Mouse (Mus musculus) neural tube, embryonic 11.5 days (tissue): ENCODE measurements at regions not wholly inside any gene's neighbourhood (a gene's known extent, or its start where the extent isn't known, plus 50 kb on each side); places are given as distances from the start of the nearest gene placed in this dataset.

ENCODE experiments used
- ATAC-seq: fragments of 200-750 bp; cut with Nextera tagmentation; 2 replicates; pipeline ENCODE4 v1.8.0; 2017; ENCODE audit warnings: moderate number of reproducible peaks, mild to moderate bottlenecking, moderate TSS enrichment, moderate library complexity; ENCODE audit not compliant: insufficient read depth, low FRiP score, low TSS enrichment
- DNase-seq: peaks from one replicate; pipeline ENCODE4 v3.0.0-alpha.2; 2015; ENCODE audit warnings: low spot score
- H3K27ac ChIP-seq: fragments of 300-500 bp; sonication (generic); 2 replicates; pipeline ENCODE4 v1.5.1; 2014; ENCODE audit warnings: low read depth, mild to moderate bottlenecking, low read length
- H3K27me3 ChIP-seq: fragments of 300-500 bp; sonication (generic); 2 replicates; pipeline ENCODE4 v1.6.1; 2014; ENCODE audit warnings: mild to moderate bottlenecking, low read length, mixed read lengths; ENCODE audit not compliant: control insufficient read depth, insufficient read depth
- H3K36me3 ChIP-seq: fragments of 300-500 bp; sonication (generic); 2 replicates; pipeline ENCODE4 v1.6.1; 2014; ENCODE audit warnings: mild to moderate bottlenecking, low read length, moderate library complexity, mixed read lengths; ENCODE audit not compliant: control insufficient read depth, insufficient read depth
- H3K4me1 ChIP-seq: fragments of 300-500 bp; sonication (generic); 2 replicates; pipeline ENCODE4 v1.6.1; 2014; ENCODE audit warnings: low read length, mixed read lengths; ENCODE audit not compliant: control insufficient read depth, insufficient read depth
- H3K4me2 ChIP-seq: fragments of 300-500 bp; sonication (generic); 2 replicates; pipeline ENCODE4 v1.6.1; 2014; ENCODE audit warnings: low read depth, mild to moderate bottlenecking, moderate library complexity
- H3K4me3 ChIP-seq: fragments of 300-500 bp; sonication (generic); 2 replicates; pipeline ENCODE4 v1.5.1; 2014; ENCODE audit warnings: low read depth, low read length
- H3K9ac ChIP-seq: fragments of 300-500 bp; sonication (generic); 2 replicates; pipeline ENCODE4 v1.6.1; 2014; ENCODE audit warnings: mild to moderate bottlenecking, low read length
- H3K9me3 ChIP-seq: fragments of 300-500 bp; sonication (generic); 2 replicates; pipeline ENCODE4 v1.6.1; 2016; ENCODE audit warnings: low read length; ENCODE audit not compliant: control insufficient read depth
- WGBS: fragments of 180-500 bp; shearing (Covaris S2); extraction: QIAGEN DNeasy Blood & Tissue Kit; methylation state at CpG from one replicate; pipeline ENCODE4 v1.1.7; 2014; 5-methylcytosine and 5-hydroxymethylcytosine counted together

- Histone ChIP-seq H3K4me3 (no peak overlapping the region), H3K9me3 (no peaks in the 10 kb centered on the region), H3K27me3 (no peaks in the 10 kb centered on the region), H3K27ac (no peak overlapping the region), H3K4me1 (no peaks in the 10 kb centered on the region), H3K36me3 (no peaks in the 10 kb centered on the region), H3K4me2 (no peak overlapping the region), H3K9ac (no peak overlapping the region)
- DNase-seq = no peak
- ATAC-seq = no peak
Observed at GRCm38 (mm10) chr1:13424524-13424923, 2010.6 kb downstream of the A830018L16Rik start.

- Histone ChIP-seq H3K27ac (no peak overlapping the region), H3K9me3 (no peaks in the 10 kb centered on the region), H3K36me3 (no peaks in the 10 kb centered on the region), H3K4me3 (peak overlapping the region; percentile 33), H3K27me3 (no peaks in the 10 kb centered on the region), H3K9ac (peak overlapping the region; percentile 59; the same call in 1 of the 2 replicates), H3K4me1 (no peaks in the 10 kb centered on the region), H3K4me2 (peak overlapping the region; percentile 48)
- no peak for ATAC-seq
- no peak for DNase-seq
- 28% methylated on average over 9 of the region's 9 CpGs for WGBS
Observed at GRCm38 (mm10) chr1:13425601-13426327, 2011.9 kb downstream of the A830018L16Rik start.

GRCm38 (mm10) chr1:13426328-13427067 is 2012.6 kb downstream of the A830018L16Rik start:
- peak; percentile 79 for ATAC-seq

GRCm38 (mm10) chr1:13427068-13427434 is 2013.1 kb downstream of the A830018L16Rik start:
- WGBS = 60% methylated on average over 5 of the region's 5 CpGs
- H3K4me1 ChIP-seq = no peaks in the 10 kb centered on the region
- no peaks in the 10 kb centered on the region for H3K36me3 ChIP-seq
- H3K4me2 ChIP-seq = no peak overlapping the region
- H3K27me3 ChIP-seq = no peaks in the 10 kb centered on the region
- DNase-seq = peak; percentile 12
- no peak overlapping the region for H3K27ac ChIP-seq
- H3K9me3 ChIP-seq = no peaks in the 10 kb centered on the region
- H3K9ac ChIP-seq = no peak overlapping the region
- H3K4me3 ChIP-seq = peak overlapping the region; percentile 33; the same call in 1 of the 2 replicates
- ATAC-seq = 0 out of 2 replicates have a peak, but pooled peaks have one; percentile 7

More at GRCm38 (mm10) chr1:13426328-13427067, 2012.6 kb downstream of the A830018L16Rik start:
- Histone ChIP-seq H3K4me3 (peak overlapping the region; percentile 33), H3K27ac (no peak overlapping the region), H3K27me3 (no peaks in the 10 kb centered on the region), H3K36me3 (no peaks in the 10 kb centered on the region), H3K9me3 (no peaks in the 10 kb centered on the region), H3K4me2 (peak overlapping the region; percentile 48), H3K9ac (peak overlapping the region; percentile 59), H3K4me1 (no peaks in the 10 kb centered on the region)
- WGBS = 6% methylated on average over 29 of the region's 30 CpGs
- peak; percentile 65 for DNase-seq

GRCm38 (mm10) chr1:13427501-13428207 is 2013.7 kb downstream of the A830018L16Rik start:
- no peak overlapping the region for H3K4me3 ChIP-seq
- H3K27me3 ChIP-seq = no peaks in the 10 kb centered on the region
- no peaks in the 10 kb centered on the region for H3K4me1 ChIP-seq
- H3K4me2 ChIP-seq = no peak overlapping the region
- H3K9ac ChIP-seq = no peak overlapping the region
- H3K27ac ChIP-seq = no peak overlapping the region
- no peaks in the 10 kb centered on the region for H3K36me3 ChIP-seq
- DNase-seq = no peak
- 84% methylated on average over 11 of the region's 11 CpGs for WGBS
- H3K9me3 ChIP-seq = no peaks in the 10 kb centered on the region
- ATAC-seq = no peak

GRCm38 (mm10) chr1:13437747-13438394 is 2024.0 kb downstream of the A830018L16Rik start:
- no peaks in the 10 kb centered on the region for H3K36me3 ChIP-seq
- no peaks in the 10 kb centered on the region for H3K27me3 ChIP-seq
- no peak overlapping the region for H3K4me3 ChIP-seq
- H3K4me2 ChIP-seq = no peak overlapping the region
- no peaks in the 10 kb centered on the region for H3K9me3 ChIP-seq
- ATAC-seq (no peak), DNase-seq (no peak)
- H3K9ac ChIP-seq = no peak overlapping the region
- H3K27ac ChIP-seq = no peak overlapping the region
- H3K4me1 ChIP-seq = no peaks in the 10 kb centered on the region
- WGBS = 92% methylated on average over 6 of the region's 6 CpGs

GRCm38 (mm10) chr1:13442366-13442765 is 2028.5 kb downstream of the A830018L16Rik start:
- Histone ChIP-seq H3K9ac (no peak overlapping the region), H3K27ac (no peak overlapping the region), H3K4me1 (no peaks in the 10 kb centered on the region), H3K27me3 (no peaks in the 10 kb centered on the region), H3K9me3 (no peaks in the 10 kb centered on the region), H3K4me2 (no peak overlapping the region), H3K4me3 (no peak overlapping the region), H3K36me3 (no peaks in the 10 kb centered on the region)
- no peak for DNase-seq
- WGBS = 80% methylated on average over 6 of the region's 6 CpGs
- ATAC-seq = no peak

- no peaks in the 10 kb centered on the region for H3K4me1 ChIP-seq
- no peak overlapping the region for H3K27ac ChIP-seq
- H3K9me3 ChIP-seq = no peaks in the 10 kb centered on the region
- ATAC-seq = no peak
- DNase-seq = no peak
- no peak overlapping the region for H3K9ac ChIP-seq
- WGBS = 85% methylated on average over 2 of the region's 2 CpGs
- no peak overlapping the region for H3K4me2 ChIP-seq
- H3K4me3 ChIP-seq = no peak overlapping the region
- no peaks in the 10 kb centered on the region for H3K27me3 ChIP-seq
- H3K36me3 ChIP-seq = no peaks in the 10 kb centered on the region
Observed at GRCm38 (mm10) chr1:13454534-13454933, 2040.6 kb downstream of the A830018L16Rik start.
